Mouse (Mus musculus) layer of hippocampus, postnatal 14 days (tissue): ENCODE measurements around the gene Map3k13. TPM values are rescaled to one million over a fixed set of nuclear protein-coding genes. Genes with fewer than 3 reads are reported as not detected.
"Not testable (repeated sequence)": the region's sequence is repeated elsewhere in the genome, so short reads cannot be mapped to it uniquely, and the experiment has no call there.

Experiments
- DNase-seq, 2 experiments: peaks; one replicate each; pipeline ENCODE4 v3.0.0; 2021 to 2022; ENCODE audit warnings: low spot score in 2 of 2, mixed read lengths in 1 of 2
- total RNA-seq, 2 experiments: library from RNA; stranded (reverse); gene quantifications; 2 replicates each; pipeline ENCODE4 v1.2.3; 2021

The Map3k13 gene
- total RNA-seq, 2 experiments from 2014 or later, result 14.7 to 15.1 TPM

DNA sequence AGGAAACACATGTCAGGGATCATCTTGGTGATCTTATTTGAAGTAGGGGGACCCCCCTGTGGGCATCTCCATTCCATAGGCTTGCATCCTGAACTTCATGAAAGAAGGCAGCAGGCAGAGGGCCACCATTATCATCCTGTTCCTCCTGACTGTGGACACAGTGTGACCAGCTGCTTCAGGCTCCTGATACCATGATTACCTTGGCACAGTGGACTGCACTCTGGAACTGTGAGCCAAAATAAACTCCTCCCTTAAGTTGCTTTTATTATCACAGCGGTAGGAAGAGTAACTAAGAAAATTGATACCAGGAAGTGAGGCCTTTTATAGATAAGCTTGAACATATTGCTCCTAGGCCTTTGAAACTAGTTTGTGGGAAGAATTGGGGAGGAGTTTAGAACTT lies 12.7 kb downstream of the Map3k13 start:
- DNase-seq, result no peak

DNA sequence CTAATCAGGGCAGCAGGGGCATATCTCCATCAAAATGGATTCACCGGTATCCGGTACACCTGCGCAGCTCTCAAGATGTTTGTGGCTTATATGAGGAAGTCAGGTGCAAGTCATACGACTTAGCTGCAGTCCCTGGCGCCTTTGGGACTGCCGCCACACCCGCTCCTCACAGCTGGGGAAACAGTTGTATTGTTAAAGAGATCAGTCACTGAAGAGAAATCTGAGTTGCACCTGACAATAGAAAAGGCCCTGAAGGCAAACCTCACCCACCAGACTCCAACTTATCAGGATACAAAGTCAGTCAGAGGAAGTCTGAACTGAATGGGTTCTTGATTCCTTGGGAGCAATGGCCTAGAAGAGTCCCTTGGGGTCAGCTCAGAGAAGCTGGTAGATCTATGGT lies 13.6 kb downstream of the Map3k13 start:
- DNase-seq, result not testable (repeated sequence)

DNA sequence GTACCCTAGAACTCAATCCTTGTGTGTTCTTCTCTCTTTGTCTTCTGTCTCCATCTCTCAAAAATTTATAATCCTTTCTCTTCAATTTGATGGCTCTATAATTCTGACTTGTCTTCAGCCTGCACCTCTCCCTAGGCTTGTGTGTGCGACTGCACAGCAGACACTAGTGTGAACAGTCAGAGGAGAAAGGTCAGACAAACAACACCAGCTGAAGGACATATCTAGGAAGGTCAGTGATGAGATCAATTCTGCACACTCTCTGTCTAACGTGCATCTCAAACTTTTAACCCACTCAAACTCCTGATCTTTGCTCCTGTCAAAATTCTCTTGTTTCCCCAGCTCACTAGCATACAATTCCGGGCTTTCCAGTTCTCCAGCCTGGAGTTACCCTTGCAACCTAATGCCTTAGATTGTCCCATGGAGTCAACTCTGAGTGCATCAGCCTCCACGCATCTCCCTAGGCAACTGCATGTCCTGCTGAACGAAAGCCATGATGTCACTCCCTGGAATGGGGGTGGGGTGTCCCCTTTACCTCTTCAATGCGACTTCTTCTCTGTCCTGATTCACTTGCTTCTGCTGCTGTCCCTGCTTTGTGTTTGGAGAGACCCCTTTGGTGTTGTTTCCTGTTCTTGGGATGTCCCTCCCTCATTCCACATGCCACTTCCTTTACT lies 19.2 kb downstream of the Map3k13 start:
- DNase-seq, result no peak

- peak; percentile 39 to 75 for DNase-seq
Observed at GRCm38 (mm10) chr16:21814861-21815668, 20.9 kb downstream of the Map3k13 start.

DNA sequence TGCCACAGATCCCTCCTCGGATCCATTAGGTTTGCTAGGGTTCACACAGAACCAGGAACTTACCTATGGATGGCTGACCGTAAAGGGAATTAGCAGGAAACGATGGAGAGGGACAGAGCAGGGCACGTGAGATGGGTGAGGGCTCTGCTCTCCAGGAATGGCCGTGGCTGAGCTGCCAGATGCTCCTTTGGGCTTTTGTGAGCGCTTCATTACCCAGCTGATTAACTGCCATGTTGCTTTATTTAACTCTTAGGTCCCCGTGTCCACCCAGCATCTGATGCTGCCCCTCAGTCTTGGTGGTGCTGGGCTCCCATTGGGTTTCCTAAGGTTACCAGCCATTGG lies 21.5 kb downstream of the Map3k13 start:
- no peak for DNase-seq

GRCm38 (mm10) chr16:21818132-21818531 lies 24.0 kb downstream of the Map3k13 start:
- no peak for DNase-seq

- DNase-seq, result no peak
Observed at GRCm38 (mm10) chr16:21818629-21819028, 24.5 kb downstream of the Map3k13 start.

DNA sequence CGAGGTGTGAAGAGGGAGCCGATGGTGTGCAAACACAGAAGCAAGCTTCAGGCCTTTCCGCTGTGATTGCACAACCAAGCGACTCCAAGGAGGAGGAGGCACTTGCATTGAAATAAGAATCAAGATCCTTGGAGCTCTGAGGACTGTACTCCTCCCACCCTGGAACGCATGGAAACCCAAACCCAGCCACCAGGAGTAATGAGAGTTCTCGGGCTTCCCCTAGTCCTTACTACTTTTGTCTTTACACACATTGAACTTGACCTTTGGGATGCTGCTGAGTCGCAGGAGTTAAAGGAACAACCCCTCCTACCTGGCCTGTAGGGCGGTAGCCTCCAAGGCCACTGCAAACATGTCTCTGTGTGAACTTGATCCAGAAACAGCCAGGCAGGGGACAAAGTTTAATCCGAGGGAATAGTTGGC lies 31.5 kb downstream of the Map3k13 start:
- no peak for DNase-seq

DNA sequence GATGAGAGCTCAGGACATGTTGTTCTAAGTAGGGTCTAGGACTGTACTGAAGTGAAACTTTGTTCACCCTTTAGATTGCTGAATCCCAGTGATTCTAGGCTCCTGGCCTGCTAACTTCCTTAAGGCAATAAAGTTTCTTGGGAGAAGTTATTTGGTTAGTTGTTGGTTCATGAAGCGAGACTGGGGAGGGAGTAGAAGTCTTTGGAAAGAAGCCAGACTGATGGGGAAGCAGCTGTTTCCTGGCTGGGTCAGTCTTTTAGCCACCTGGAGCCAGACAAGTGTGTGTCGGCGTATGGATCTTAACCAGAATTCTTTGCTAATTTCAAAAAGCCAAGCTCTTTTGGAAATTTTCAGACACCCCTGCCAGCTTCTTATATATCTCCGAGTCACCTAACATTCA lies 33.0 kb downstream of the Map3k13 start:
- peak in 1 of 2 experiments; percentile 25 for DNase-seq

DNA sequence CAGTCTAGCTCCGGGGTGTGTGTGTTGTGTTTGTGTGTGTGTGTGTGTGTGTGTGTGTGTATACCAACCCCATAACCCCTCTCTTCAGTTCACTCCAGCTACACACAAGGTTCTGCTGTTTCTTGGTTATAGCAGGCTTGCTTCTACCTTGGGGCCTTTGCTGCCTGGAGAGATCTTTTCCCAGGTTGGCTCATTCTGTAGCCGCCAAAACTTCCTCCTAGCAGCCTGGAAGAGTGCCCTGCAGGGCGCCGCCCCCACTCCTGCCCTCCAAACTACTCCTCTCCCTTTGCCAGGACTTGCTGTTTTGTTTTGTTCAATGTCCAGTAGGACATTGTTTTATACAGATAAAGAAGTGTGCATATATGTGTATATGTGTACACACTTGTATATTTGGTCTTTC lies 33.4 kb downstream of the Map3k13 start:
- DNase-seq, result no peak

GRCm38 (mm10) chr16:21829711-21830110 lies 35.6 kb downstream of the Map3k13 start:
- DNase-seq, result no peak

- DNase-seq, result no peak
Observed at GRCm38 (mm10) chr16:21830784-21831183, 36.6 kb downstream of the Map3k13 start.

DNA sequence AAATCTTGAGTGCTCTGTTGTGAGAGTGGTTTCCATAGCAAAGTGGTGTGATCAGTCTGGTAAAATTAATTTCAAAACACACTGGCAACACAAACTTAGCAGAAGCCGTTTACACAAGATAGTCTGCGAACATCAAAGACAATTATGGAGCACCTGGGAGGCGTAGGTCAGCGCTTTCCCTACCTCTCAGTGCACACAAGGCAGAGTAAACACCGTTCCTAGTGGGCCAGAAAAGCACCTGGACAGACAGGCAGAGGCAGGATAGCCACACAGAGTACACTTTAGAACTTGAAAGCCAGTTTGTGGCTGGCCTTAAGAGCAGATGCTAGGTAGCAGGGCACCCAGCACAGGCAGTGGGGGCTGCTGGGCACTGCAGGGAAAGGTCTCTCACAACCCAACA lies 37.6 kb downstream of the Map3k13 start:
- DNase-seq, result no peak

DNA sequence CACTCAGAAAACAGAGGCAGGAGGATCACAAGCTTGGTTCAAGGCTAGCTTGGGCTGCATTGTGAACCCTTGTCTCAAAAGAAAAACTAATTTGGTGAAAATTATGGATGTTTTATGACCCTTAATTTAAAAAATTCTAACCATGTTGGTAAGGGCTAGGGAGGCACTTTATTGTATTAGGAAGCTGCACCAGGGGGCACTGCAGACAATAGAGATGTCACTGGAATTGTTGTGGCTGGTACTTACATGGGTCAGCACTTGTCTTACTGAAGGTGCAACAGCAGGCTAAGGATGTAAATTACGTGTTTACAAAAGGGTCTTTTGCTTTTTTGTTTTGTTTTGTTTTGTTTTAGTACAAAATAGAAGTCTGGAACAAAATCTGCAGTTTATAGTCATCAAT lies 39.3 kb downstream of the Map3k13 start:
- no peak for DNase-seq

DNA sequence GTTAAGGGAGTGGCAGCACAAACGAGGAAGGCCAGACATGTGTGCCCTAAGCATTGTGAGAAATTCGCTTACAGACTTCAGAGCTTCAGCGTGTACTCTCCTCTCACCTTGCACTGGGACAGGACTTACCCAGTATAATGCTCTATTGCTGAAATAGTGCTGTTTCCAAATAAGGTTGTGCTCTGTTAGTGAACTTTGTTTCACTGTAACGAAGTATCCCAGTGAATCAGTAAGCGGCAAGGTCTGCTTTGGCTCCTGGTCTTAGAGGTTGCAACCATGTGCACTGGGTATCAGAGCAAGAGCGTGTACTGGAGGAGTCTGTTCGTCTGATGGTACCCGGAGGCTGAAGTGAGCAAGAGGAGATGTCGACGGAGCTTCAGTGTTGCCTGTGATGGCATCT lies 39.8 kb downstream of the Map3k13 start:
- no peak for DNase-seq

DNA sequence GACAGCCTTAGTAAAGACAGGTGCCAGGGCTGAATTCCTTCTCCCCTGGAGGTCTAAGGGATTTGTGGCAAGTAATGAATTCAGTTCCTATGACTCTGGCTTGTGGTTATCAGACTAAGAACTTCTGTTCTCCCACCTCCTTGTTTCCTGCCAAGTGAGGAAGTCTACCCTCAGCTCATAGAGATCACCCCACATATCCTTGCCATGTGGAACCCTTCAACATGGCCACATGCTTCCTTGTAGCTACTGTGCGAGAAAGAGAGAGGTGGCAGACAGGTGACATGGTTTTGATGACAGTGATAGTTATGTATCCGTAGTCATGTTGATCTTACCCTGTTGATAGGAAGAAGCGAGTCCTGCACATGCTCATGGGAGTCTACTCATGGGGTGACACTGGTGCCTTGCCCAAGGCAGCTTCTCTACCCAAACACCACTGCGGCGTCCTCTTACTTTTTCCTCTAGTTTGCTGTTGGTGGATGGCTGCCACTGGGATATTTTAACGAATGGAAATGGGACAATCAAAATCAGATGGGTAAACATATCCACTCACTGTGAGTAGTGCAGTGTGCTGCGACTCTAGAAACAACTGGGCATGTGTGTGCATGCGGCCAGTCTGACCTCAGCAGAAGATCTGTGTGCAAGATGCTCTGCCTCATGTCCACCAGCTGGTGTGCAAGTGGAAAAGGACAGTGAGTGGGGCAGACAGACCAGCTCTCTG lies 40.9 kb downstream of the Map3k13 start:
- DNase-seq, result no peak

DNA sequence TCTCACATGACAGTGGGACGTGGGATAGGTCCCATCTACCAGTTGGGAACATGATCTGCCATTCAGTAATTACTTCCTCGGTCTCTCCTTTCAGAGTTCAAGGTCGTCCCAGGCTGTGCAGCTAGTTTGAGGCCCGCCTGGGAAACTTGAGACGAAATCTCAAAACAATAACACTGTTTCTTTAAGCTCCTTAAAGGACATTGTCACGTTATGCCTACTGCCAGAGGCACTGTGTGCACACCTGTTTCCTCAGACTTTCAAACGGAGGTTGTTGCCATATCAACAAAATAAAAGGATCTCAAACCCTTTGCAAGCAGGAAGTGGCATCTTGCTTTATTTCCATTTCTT lies 41.4 kb downstream of the Map3k13 start:
- DNase-seq, result no peak

GRCm38 (mm10) chr16:21836311-21837072 lies 42.3 kb downstream of the Map3k13 start:
- peak in 1 of 2 experiments; percentile 64 for DNase-seq

DNA sequence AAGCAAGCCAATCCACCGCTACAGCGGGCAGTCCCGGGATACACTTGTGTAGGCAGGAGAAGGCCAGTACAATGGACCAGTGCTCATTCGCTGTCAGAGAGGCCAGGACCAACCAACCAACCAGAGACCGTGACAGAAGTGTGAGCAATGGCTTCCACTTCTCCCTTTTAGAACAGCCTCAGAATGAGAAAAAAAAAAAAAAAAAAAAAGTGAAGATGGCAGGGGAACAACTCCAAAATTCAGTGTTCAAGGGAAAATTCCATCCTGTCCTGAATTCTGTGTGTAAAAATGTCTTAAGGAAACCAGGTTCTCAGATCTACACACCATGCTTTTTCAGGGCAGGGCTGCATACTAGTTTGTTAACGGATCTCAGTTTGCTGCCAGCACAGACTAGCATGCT lies 43.5 kb downstream of the Map3k13 start:
- DNase-seq, result no peak

DNA sequence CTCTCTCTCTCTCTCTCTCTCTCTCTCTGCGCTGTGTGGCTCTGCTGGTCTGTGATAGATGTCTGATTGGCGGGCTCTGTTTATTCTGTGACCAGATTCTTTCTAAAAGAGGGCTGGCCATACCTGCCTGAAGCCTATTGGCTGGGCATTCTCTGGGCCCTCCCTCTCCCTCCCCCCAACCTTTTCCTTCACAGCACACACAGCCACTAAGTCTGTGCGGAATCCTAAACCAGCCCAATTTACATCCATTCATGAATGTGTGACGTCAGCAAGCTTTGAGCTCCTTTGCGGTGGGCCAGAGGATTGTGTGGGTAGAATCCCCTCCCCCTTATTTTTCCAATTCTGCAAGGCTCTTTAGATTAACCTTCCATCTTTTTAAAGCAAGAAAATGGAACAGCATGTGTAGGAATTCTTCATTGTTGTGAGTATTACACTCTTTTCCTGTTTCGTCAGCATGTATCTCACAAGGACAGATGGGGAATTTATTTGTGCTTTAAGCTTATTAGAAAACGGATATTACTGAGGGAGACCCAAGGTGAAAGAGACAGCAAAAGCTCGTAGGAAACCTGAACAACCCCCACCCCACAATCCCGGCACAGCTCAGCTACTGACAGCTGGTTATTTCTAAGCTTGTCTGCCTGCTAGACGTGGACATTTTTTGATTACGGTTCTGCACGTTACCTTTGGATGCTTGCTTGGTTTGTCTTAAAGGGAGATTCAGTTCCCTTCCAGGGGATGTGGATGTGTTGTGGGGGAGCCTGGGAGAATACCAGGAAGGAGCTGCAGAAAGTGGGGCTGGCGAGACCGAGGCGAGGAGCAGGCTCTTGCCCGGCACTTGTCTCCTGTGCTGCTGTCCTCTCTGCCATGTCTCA lies 51.9 kb downstream of the Map3k13 start:
- DNase-seq, result peak in 1 of 2 experiments; percentile 88
